In genomic region chr4:136120041-136120440, GRCm38 (mm10) we compare ENCODE assay signal across 12 mouse cellular contexts. TPM values are rescaled to one million over a fixed set of nuclear protein-coding genes. Genes with fewer than 3 reads are reported as not detected.
DNase-seq lines count a peak whose midpoint lies in the region; ATAC-seq lines count a peak whose summit lies in the region.
"Had no signal": no experiment of that assay in that cellular context is flagged by ENCODE, and none has a peak within 500 bp of the region (broad histone marks: within the 10 kb centered on the region; RNA-seq: fewer than 3 reads in every experiment).

No protein-coding gene starts in this region.

- no peak overlapping the region for H3K4me2 ChIP-seq in forebrain, embryonic 11.5 days (ENCODE audit: low read depth, low read length, severe bottlenecking)
- H3K4me2 ChIP-seq in midbrain, embryonic 15.5 days: no peak overlapping the region
- H3K4me2 ChIP-seq in kidney, embryonic 15.5 days: peak overlapping the region; percentile 40
- no peak overlapping the region for H3K4me2 ChIP-seq in neural tube, embryonic 11.5 days (ENCODE audit: low read depth)
- H3K4me2 ChIP-seq: embryonic facial prominence, embryonic 12.5 days; limb, embryonic 13.5 days; midbrain, embryonic 13.5 days had no signal

- no peak for ATAC-seq in forebrain, embryonic 11.5 days (replicated peaks; ENCODE audit: low FRiP score)
- no peak for ATAC-seq in midbrain, embryonic 15.5 days (replicated peaks)
- 0 out of 2 replicates have a peak, but pooled peaks have one; percentile 10 for ATAC-seq in kidney, embryonic 15.5 days (replicated peaks; ENCODE audit: low FRiP score)
- ATAC-seq in neural tube, embryonic 11.5 days (ENCODE audit: insufficient read depth, low FRiP score, low TSS enrichment): no peak
- ATAC-seq: midbrain, embryonic 13.5 days had no signal

- H3K4me3 ChIP-seq in forebrain, embryonic 10.5 days: no peak overlapping the region
- H3K4me3 ChIP-seq in forebrain, embryonic 11.5 days (ENCODE audit: low read depth, low read length): no peak overlapping the region
- H3K4me3 ChIP-seq in midbrain, embryonic 10.5 days: no peak overlapping the region
- H3K4me3 ChIP-seq in midbrain, embryonic 15.5 days: no peak overlapping the region
- no peak overlapping the region for H3K4me3 ChIP-seq in kidney, embryonic 15.5 days (replicated peaks)
- H3K4me3 ChIP-seq in neural tube, embryonic 11.5 days (ENCODE audit: low read depth, low read length): no peak overlapping the region
- H3K4me3 ChIP-seq: embryonic facial prominence, embryonic 12.5 days; limb, embryonic 13.5 days; midbrain, embryonic 13.5 days had no signal

- DNase-seq in forebrain, embryonic 10.5 days (ENCODE audit: extremely low spot score, low spot score): no peak
- no peak for DNase-seq in forebrain, embryonic 11.5 days (ENCODE audit: low spot score)
- no peak for DNase-seq in midbrain, embryonic 10.5 days (ENCODE audit: low spot score)
- DNase-seq in neural tube, embryonic 11.5 days (ENCODE audit: low spot score): peak; percentile 35
- no peak for DNase-seq in cerebellum, adult 18-20 months
- DNase-seq in T-cell, adult 2 months (ENCODE audit: low spot score): no peak
- DNase-seq: B cell, adult 2 months had no signal

- peak overlapping the region; percentile 32; the same call in 1 of the 2 replicates for H3K27ac ChIP-seq in forebrain, embryonic 10.5 days
- H3K27ac ChIP-seq in forebrain, embryonic 11.5 days (ENCODE audit: low read depth, low read length): no peak overlapping the region
- peak overlapping the region; percentile 63 for H3K27ac ChIP-seq in midbrain, embryonic 10.5 days (replicated peaks)
- no peak overlapping the region for H3K27ac ChIP-seq in midbrain, embryonic 15.5 days
- H3K27ac ChIP-seq in kidney, embryonic 15.5 days: no peak overlapping the region
- H3K27ac ChIP-seq in neural tube, embryonic 11.5 days (ENCODE audit: low read depth, low read length): no peak overlapping the region
- H3K27ac ChIP-seq: embryonic facial prominence, embryonic 12.5 days; limb, embryonic 13.5 days; midbrain, embryonic 13.5 days had no signal

- H3K27me3 ChIP-seq in forebrain, embryonic 10.5 days (ENCODE audit: poor library complexity, severe bottlenecking): no peaks in the 10 kb centered on the region
- H3K27me3 ChIP-seq in forebrain, embryonic 11.5 days (ENCODE audit: control insufficient read depth, insufficient read depth, low read length): no peaks in the 10 kb centered on the region
- no peaks in the 10 kb centered on the region for H3K27me3 ChIP-seq in midbrain, embryonic 10.5 days (ENCODE audit: low read depth, poor library complexity, severe bottlenecking)
- no peaks in the 10 kb centered on the region for H3K27me3 ChIP-seq in midbrain, embryonic 15.5 days (replicated peaks)
- H3K27me3 ChIP-seq in kidney, embryonic 15.5 days: no peaks in the 10 kb centered on the region
- H3K27me3 ChIP-seq in neural tube, embryonic 11.5 days (ENCODE audit: control insufficient read depth, insufficient read depth, low read length): no peaks in the 10 kb centered on the region
- H3K27me3 ChIP-seq: embryonic facial prominence, embryonic 12.5 days; limb, embryonic 13.5 days; midbrain, embryonic 13.5 days had no signal

- WGBS in forebrain, embryonic 10.5 days: 49% methylated on average over 16 of the region's 16 CpGs
- WGBS in forebrain, embryonic 11.5 days: 53% methylated on average over 16 of the region's 16 CpGs
- WGBS in midbrain, embryonic 10.5 days: 47% methylated on average over 16 of the region's 16 CpGs
- 48% methylated on average over 16 of the region's 16 CpGs for WGBS in midbrain, embryonic 15.5 days
- WGBS in kidney, embryonic 15.5 days: 18% methylated on average over 16 of the region's 16 CpGs
- WGBS in neural tube, embryonic 11.5 days: 25% methylated on average over 16 of the region's 16 CpGs

- H3K9me3 ChIP-seq in forebrain, embryonic 10.5 days: no peaks in the 10 kb centered on the region
- no peaks in the 10 kb centered on the region for H3K9me3 ChIP-seq in forebrain, embryonic 11.5 days (ENCODE audit: control insufficient read depth, low read length)
- no peaks in the 10 kb centered on the region for H3K9me3 ChIP-seq in midbrain, embryonic 10.5 days (replicated peaks)
- no peaks in the 10 kb centered on the region for H3K9me3 ChIP-seq in midbrain, embryonic 15.5 days
- H3K9me3 ChIP-seq in kidney, embryonic 15.5 days (replicated peaks): no peaks in the 10 kb centered on the region
- no peaks in the 10 kb centered on the region for H3K9me3 ChIP-seq in neural tube, embryonic 11.5 days (ENCODE audit: control insufficient read depth, low read length)
- H3K9me3 ChIP-seq: embryonic facial prominence, embryonic 12.5 days; limb, embryonic 13.5 days; midbrain, embryonic 13.5 days had no signal

- no peaks in the 10 kb centered on the region for H3K36me3 ChIP-seq in forebrain, embryonic 10.5 days (replicated peaks)
- no peaks in the 10 kb centered on the region for H3K36me3 ChIP-seq in forebrain, embryonic 11.5 days (ENCODE audit: control insufficient read depth, insufficient read depth, low read length)
- H3K36me3 ChIP-seq in midbrain, embryonic 10.5 days: no peaks in the 10 kb centered on the region
- no peaks in the 10 kb centered on the region for H3K36me3 ChIP-seq in midbrain, embryonic 15.5 days (replicated peaks)
- H3K36me3 ChIP-seq in kidney, embryonic 15.5 days: no peaks in the 10 kb centered on the region
- no peaks in the 10 kb centered on the region for H3K36me3 ChIP-seq in neural tube, embryonic 11.5 days (ENCODE audit: control insufficient read depth, insufficient read depth, low read length)
- H3K36me3 ChIP-seq: embryonic facial prominence, embryonic 12.5 days; limb, embryonic 13.5 days; midbrain, embryonic 13.5 days had no signal

- no peak overlapping the region for H3K9ac ChIP-seq in forebrain, embryonic 11.5 days (ENCODE audit: low read length)
- no peak overlapping the region for H3K9ac ChIP-seq in midbrain, embryonic 15.5 days
- no peak overlapping the region for H3K9ac ChIP-seq in kidney, embryonic 15.5 days
- no peak overlapping the region for H3K9ac ChIP-seq in neural tube, embryonic 11.5 days (ENCODE audit: low read length)
- H3K9ac ChIP-seq: embryonic facial prominence, embryonic 12.5 days; limb, embryonic 13.5 days; midbrain, embryonic 13.5 days had no signal

- H3K4me1 ChIP-seq in forebrain, embryonic 10.5 days: peaks cover 33% of the 10 kb centered on the region
- H3K4me1 ChIP-seq in forebrain, embryonic 11.5 days (replicated peaks; ENCODE audit: control insufficient read depth, insufficient read depth, low read length): no peaks in the 10 kb centered on the region
- peaks cover 33% of the 10 kb centered on the region for H3K4me1 ChIP-seq in midbrain, embryonic 10.5 days
- H3K4me1 ChIP-seq in midbrain, embryonic 15.5 days: no peaks in the 10 kb centered on the region
- peaks cover 41% of the 10 kb centered on the region for H3K4me1 ChIP-seq in kidney, embryonic 15.5 days
- peaks cover 2% of the 10 kb centered on the region; the same call in 1 of the 2 replicates for H3K4me1 ChIP-seq in neural tube, embryonic 11.5 days (ENCODE audit: control insufficient read depth, insufficient read depth, low read length)
- H3K4me1 ChIP-seq: midbrain, embryonic 13.5 days had no signal

RNA-seq across cellular contexts. Expression of gene Id3, which starts 23.3 kb away (rescaled TPM):
- polyA plus RNA-seq in forebrain, embryonic 10.5 days (2016; fragmentation: Nextera tagmentation; extraction: Ambion mirVana): 488 and 529 TPM in 2 replicates
- polyA plus RNA-seq in forebrain, embryonic 11.5 days (2014; fragmentation: Nextera tagmentation; extraction: Ambion mirVana): 351 and 380 TPM in 2 replicates
- polyA plus RNA-seq in midbrain, embryonic 10.5 days (2016; fragmentation: Nextera tagmentation; extraction: Ambion mirVana): 619 and 802 TPM in 2 replicates
- polyA plus RNA-seq in midbrain, embryonic 15.5 days (2015; fragmentation: Nextera tagmentation; extraction: Ambion mirVana): 127 and 151 TPM in 2 replicates
- 862 and 905 TPM in 2 replicates for polyA plus RNA-seq in kidney, embryonic 15.5 days (2015; fragmentation: Nextera tagmentation; extraction: Ambion mirVana)
- polyA plus RNA-seq in neural tube, embryonic 11.5 days (2014; fragmentation: Nextera tagmentation; extraction: Ambion mirVana): 440 and 470 TPM in 2 replicates

RNA-seq across cellular contexts. Expression of gene E2f2, which starts 52.2 kb away (rescaled TPM):
- polyA plus RNA-seq in forebrain, embryonic 10.5 days (2016; fragmentation: Nextera tagmentation; extraction: Ambion mirVana): 10.3 and 11.4 TPM in 2 replicates
- 9.4 and 10.2 TPM in 2 replicates for polyA plus RNA-seq in forebrain, embryonic 11.5 days (2014; fragmentation: Nextera tagmentation; extraction: Ambion mirVana)
- polyA plus RNA-seq in midbrain, embryonic 10.5 days (2016; fragmentation: Nextera tagmentation; extraction: Ambion mirVana): 10.3 and 10.8 TPM in 2 replicates
- polyA plus RNA-seq in midbrain, embryonic 15.5 days (2015; fragmentation: Nextera tagmentation; extraction: Ambion mirVana): 2.2 and 2.3 TPM in 2 replicates
- polyA plus RNA-seq in kidney, embryonic 15.5 days (2015; fragmentation: Nextera tagmentation; extraction: Ambion mirVana): 9.7 and 10.5 TPM in 2 replicates
- polyA plus RNA-seq in neural tube, embryonic 11.5 days (2014; fragmentation: Nextera tagmentation; extraction: Ambion mirVana): 7.2 and 7.6 TPM in 2 replicates

Comparison
In these comparisons a context has a peak if more than half of its experiments do, and no peak if none do; other contexts are left out.
1. H3K27ac ChIP-seq: peak in forebrain, embryonic 10.5 days (single experiment) and midbrain, embryonic 10.5 days (single experiment); none in forebrain, embryonic 11.5 days (single experiment), midbrain, embryonic 15.5 days (single experiment), kidney, embryonic 15.5 days (single experiment) and neural tube, embryonic 11.5 days (single experiment).